In genomic region chr6:148710406-148710805, GRCm38 (mm10) we compare ENCODE assay signal across 21 mouse cellular contexts.
"Had no signal": no experiment of that assay in that cellular context is flagged by ENCODE, and none has a peak within 500 bp of the region (broad histone marks: within the 10 kb centered on the region; RNA-seq: fewer than 3 reads in every experiment).

No protein-coding gene starts in this region.

- H3K4me2 ChIP-seq: limb, embryonic 13.5 days; liver, embryonic 13.5 days; lung, embryonic 14.5 days; midbrain, embryonic 12.5 days; midbrain, embryonic 15.5 days; neural tube, embryonic 12.5 days; neural tube, embryonic 15.5 days had no signal

- H3K4me3 ChIP-seq: layer of hippocampus, adult 2 months; limb, embryonic 10.5 days; limb, embryonic 13.5 days; liver, embryonic 13.5 days; midbrain, embryonic 12.5 days; midbrain, embryonic 15.5 days; neural tube, embryonic 12.5 days; neural tube, embryonic 15.5 days had no signal

- H3K27ac ChIP-seq: kidney, postnatal 0 days; layer of hippocampus, adult 2 months; limb, embryonic 10.5 days; limb, embryonic 13.5 days; liver, embryonic 13.5 days; macrophage; midbrain, embryonic 12.5 days; midbrain, embryonic 15.5 days; neural tube, embryonic 12.5 days; neural tube, embryonic 15.5 days; stomach, postnatal 0 days had no signal

- H3K9ac ChIP-seq: limb, embryonic 13.5 days; liver, embryonic 13.5 days; lung, embryonic 14.5 days; midbrain, embryonic 12.5 days; midbrain, embryonic 15.5 days; neural tube, embryonic 12.5 days; neural tube, embryonic 15.5 days had no signal

- H3K9me3 ChIP-seq: limb, embryonic 10.5 days; limb, embryonic 13.5 days; liver, embryonic 13.5 days; midbrain, embryonic 12.5 days; midbrain, embryonic 15.5 days; neural tube, embryonic 12.5 days; neural tube, embryonic 15.5 days had no signal

- H3K27me3 ChIP-seq: limb, embryonic 13.5 days; liver, embryonic 13.5 days; midbrain, embryonic 12.5 days; midbrain, embryonic 15.5 days; neural tube, embryonic 12.5 days; neural tube, embryonic 15.5 days had no signal

- H3K36me3 ChIP-seq: limb, embryonic 10.5 days; limb, embryonic 13.5 days; liver, embryonic 13.5 days; midbrain, embryonic 12.5 days; midbrain, embryonic 15.5 days; neural tube, embryonic 12.5 days; neural tube, embryonic 15.5 days had no signal

- H3K4me1 ChIP-seq: limb, embryonic 10.5 days; limb, embryonic 13.5 days; midbrain, embryonic 12.5 days; midbrain, embryonic 15.5 days; neural tube, embryonic 12.5 days; neural tube, embryonic 15.5 days had no signal

- DNase-seq: kidney, adult 2 months; kidney, postnatal 25 days; layer of hippocampus, adult 9-11 months; liver; liver, embryonic 13.5 days; lung, embryonic 14.5 days; retina, postnatal 1 day; right cerebral cortex, postnatal 25 days; thymus, adult 2 months; thymus, postnatal 14 days; thymus, postnatal 4 days had no signal
